Mouse (Mus musculus): ENCODE data around the gene Veph1.

GRCm38 (mm10) chr3:66251842-66252241 is 44.8 kb downstream of the Veph1 start:
- no peak for TF ChIP-seq CTCF (IDR thresholded peaks at IDR 0.05; ENCODE audit: extremely low read depth, insufficient read depth, insufficient read length, insufficient replicate concordance)
- no peak for TF ChIP-seq POLR2A (IDR thresholded peaks at IDR 0.05; ENCODE audit: low read depth, low read length)

Data from spleen, adult 2 months (tissue).